Mouse (Mus musculus) MEL (cell line): ENCODE data around the gene Antxr1. TPM values are rescaled to one million over a fixed set of nuclear protein-coding genes. Genes with fewer than 3 reads are reported as not detected.

Experiments used
- DNase-seq: peaks from one replicate; pipeline ENCODE4 v3.0.0; 2011; ENCODE audit warnings: low read depth, low spot score
- H3K27ac ChIP-seq: 2 replicates; pipeline ENCODE4 v1.5.1; 2012; ENCODE audit warnings: low read depth, mild to moderate bottlenecking, control low read depth, low read length, moderate library complexity; ENCODE audit not compliant: control insufficient read depth
- H3K27me3 ChIP-seq, 2 experiments: fragments of 150-350 bp in 1 of 2; sonication (generic) in 1 of 2; 2 replicates each; pipeline ENCODE4 v1.6.1; 2012; ENCODE audit warnings: low read length in 2 of 2, mild to moderate bottlenecking in 2 of 2, improper control_type of control experiment in 1 of 2, moderate library complexity in 1 of 2; ENCODE audit not compliant: insufficient read depth in 2 of 2, control insufficient read depth in 1 of 2
- H3K36me3 ChIP-seq, 2 experiments: 2 replicates each; pipeline ENCODE4 v1.6.1; 2012 to 2014; ENCODE audit warnings: low read length in 2 of 2, improper control_type of control experiment in 1 of 2, inconsistent platforms in 1 of 2, mild to moderate bottlenecking in 1 of 2; ENCODE audit not compliant: insufficient read depth in 2 of 2, control insufficient read depth in 1 of 2
- H3K4me1 ChIP-seq, 2 experiments: fragments of 150-350 bp in 1 of 2; sonication (generic) in 1 of 2; 2 replicates each; pipeline ENCODE4 v1.6.1; 2012; ENCODE audit warnings: low read length in 2 of 2, improper control_type of control experiment in 1 of 2, mild to moderate bottlenecking in 1 of 2; ENCODE audit not compliant: insufficient read depth in 2 of 2, control insufficient read depth in 1 of 2
- H3K4me3 ChIP-seq, 2 experiments: fragments of 150-350 bp in 1 of 2; sonication (generic) in 1 of 2; 2 replicates each; pipeline ENCODE4 v1.5.1; 2012; ENCODE audit warnings: low read depth in 2 of 2, low read length in 2 of 2, mild to moderate bottlenecking in 2 of 2, moderate library complexity in 2 of 2, control low read depth in 1 of 2, improper control_type of control experiment in 1 of 2; ENCODE audit not compliant: control insufficient read depth in 1 of 2, insufficient read depth in 1 of 2
- H3K79me2 ChIP-seq: 2 replicates; pipeline ENCODE4 v1.6.1; 2012; ENCODE audit warnings: mild to moderate bottlenecking, low read length, moderate library complexity; ENCODE audit not compliant: control insufficient read depth, poor library complexity, insufficient read depth
- H3K9ac ChIP-seq: 2 replicates; pipeline ENCODE4 v1.6.1; 2012; ENCODE audit warnings: low read depth, mild to moderate bottlenecking, control low read depth, low read length, moderate library complexity; ENCODE audit not compliant: control insufficient read depth, poor library complexity, severe bottlenecking
- H3K9me3 ChIP-seq: fragments of 150-350 bp; sonication (generic); replicated peaks from 2 replicates; pipeline ENCODE4 v1.6.1; 2012; ENCODE audit warnings: mild to moderate bottlenecking, low read length, improper control_type of control experiment, moderate library complexity; ENCODE audit not compliant: insufficient read depth
- CHD1 ChIP-seq: IDR thresholded peaks from 2 replicates; pipeline ENCODE4 v1.6.1; 2012; ENCODE audit warnings: low read depth, mild to moderate bottlenecking, inconsistent platforms, low read length, improper control_type of control experiment
- CHD2 ChIP-seq: IDR thresholded peaks from 2 replicates; pipeline ENCODE4 v1.6.1; 2011; ENCODE audit warnings: low read length, improper control_type of control experiment
- E2F4 ChIP-seq: IDR thresholded peaks from 2 replicates; pipeline ENCODE4 v1.6.1; 2011; ENCODE audit warnings: low read depth, low read length, improper control_type of control experiment, borderline replicate concordance
- EP300 ChIP-seq, 2 experiments: IDR thresholded peaks; 2 replicates each; pipeline ENCODE4 v1.6.1; 2011; ENCODE audit warnings: improper control_type of control experiment in 2 of 2, low read length in 2 of 2, low read depth in 1 of 2, mild to moderate bottlenecking in 1 of 2
- GABPA ChIP-seq: IDR thresholded peaks from 2 replicates; pipeline ENCODE4 v1.6.1; 2012; ENCODE audit warnings: low read depth, mild to moderate bottlenecking, inconsistent platforms, low read length, improper control_type of control experiment, moderate library complexity
- GATA1 ChIP-seq: IDR thresholded peaks from 2 replicates; pipeline ENCODE4 v1.6.1; 2011; ENCODE audit warnings: low read depth, low read length, improper control_type of control experiment
- KAT2A ChIP-seq: conservative IDR thresholded peaks from 2 replicates; pipeline ENCODE4 v1.6.1; 2012; ENCODE audit warnings: low read depth, low read length, improper control_type of control experiment, inconsistent platforms
- MAFK ChIP-seq: IDR thresholded peaks from 2 replicates; pipeline ENCODE4 v1.6.1; 2011; ENCODE audit warnings: low read depth, mild to moderate bottlenecking, low read length, improper control_type of control experiment, borderline replicate concordance
- MAX ChIP-seq: IDR thresholded peaks from 2 replicates; pipeline ENCODE4 v1.6.1; 2011; ENCODE audit warnings: low read length, improper control_type of control experiment
- MAZ ChIP-seq: IDR thresholded peaks from 2 replicates; pipeline ENCODE4 v1.6.1; 2012; ENCODE audit warnings: low read depth, mild to moderate bottlenecking, inconsistent platforms, low read length, improper control_type of control experiment
- MEF2A ChIP-seq: IDR thresholded peaks from 2 replicates; pipeline ENCODE4 v1.6.1; 2014; ENCODE audit warnings: low read depth, mild to moderate bottlenecking, inconsistent platforms, low read length, improper control_type of control experiment; ENCODE audit not compliant: poor library complexity, insufficient replicate concordance, severe bottlenecking; ENCODE audit errors: extremely low read depth
- NELFE ChIP-seq: IDR thresholded peaks from 2 replicates; pipeline ENCODE4 v1.6.1; 2011; ENCODE audit warnings: low read depth, low read length, improper control_type of control experiment
- NRF1 ChIP-seq: IDR thresholded peaks from 2 replicates; pipeline ENCODE4 v1.6.1; 2014; ENCODE audit warnings: low read depth, mild to moderate bottlenecking, inconsistent platforms, low read length, improper control_type of control experiment, moderate library complexity; ENCODE audit not compliant: poor library complexity, insufficient read depth, severe bottlenecking
- POLR2AphosphoS2 ChIP-seq: IDR thresholded peaks from 2 replicates; pipeline ENCODE4 v1.6.1; 2011; ENCODE audit warnings: low read length, improper control_type of control experiment
- RAD21 ChIP-seq: IDR thresholded peaks from 2 replicates; pipeline ENCODE4 v1.6.1; 2011; ENCODE audit warnings: mild to moderate bottlenecking, low read depth, low read length, improper control_type of control experiment
- RCOR1 ChIP-seq: IDR thresholded peaks from 2 replicates; pipeline ENCODE4 v1.6.1; 2012; ENCODE audit warnings: low read depth, mild to moderate bottlenecking, inconsistent platforms, low read length, improper control_type of control experiment
- SIN3A ChIP-seq: IDR thresholded peaks from 2 replicates; pipeline ENCODE4 v1.6.1; 2012; ENCODE audit warnings: low read length, improper control_type of control experiment, inconsistent platforms
- SMC3 ChIP-seq: IDR thresholded peaks from 2 replicates; pipeline ENCODE4 v1.6.1; 2011; ENCODE audit warnings: low read depth, low read length, improper control_type of control experiment
- TCF12 ChIP-seq: IDR thresholded peaks from 2 replicates; pipeline ENCODE4 v1.6.1; 2014; ENCODE audit warnings: low read depth, mild to moderate bottlenecking, inconsistent platforms, low read length, improper control_type of control experiment, moderate library complexity
- USF1 ChIP-seq: IDR thresholded peaks from 2 replicates; pipeline ENCODE4 v1.6.1; 2014; ENCODE audit warnings: low read depth, mild to moderate bottlenecking, inconsistent platforms, low read length, improper control_type of control experiment, moderate library complexity
- ZC3H11A ChIP-seq: IDR thresholded peaks from 2 replicates; pipeline ENCODE4 v1.6.1; 2012; ENCODE audit warnings: low read depth, mild to moderate bottlenecking, inconsistent platforms, low read length, improper control_type of control experiment
- ZKSCAN1 ChIP-seq: IDR thresholded peaks from 2 replicates; pipeline ENCODE4 v1.6.1; 2012; ENCODE audit warnings: low read depth, mild to moderate bottlenecking, inconsistent platforms, low read length, improper control_type of control experiment, moderate library complexity
- ZMIZ1 ChIP-seq: IDR thresholded peaks from 2 replicates; pipeline ENCODE4 v1.6.1; 2012; ENCODE audit warnings: low read depth, mild to moderate bottlenecking, inconsistent platforms, low read length, improper control_type of control experiment, moderate library complexity
- ZNF384 ChIP-seq: IDR thresholded peaks from 2 replicates; pipeline ENCODE4 v1.6.1; 2012; ENCODE audit warnings: low read depth, mild to moderate bottlenecking, inconsistent platforms, low read length, improper control_type of control experiment
- polyA plus RNA-seq, 2 experiments: library from polyadenylated mRNA; stranded (reverse) in 1 of 2; unstranded in 1 of 2; fragments of >175 nt in 1 of 2; fragments of >200 nt in 1 of 2; gene quantifications; 2 replicates each; pipeline versions ENCODE4 v1.2.1 to v1.2.4; 2012; ENCODE audit warnings: low replicate concordance in 2 of 2, low read depth in 1 of 2; ENCODE audit not compliant: insufficient read length in 2 of 2, insufficient read depth in 1 of 2, missing spikeins in 1 of 2
- total RNA-seq: library from RNA; depleted of rRNA; stranded (reverse); fragments of 300-350 nt; gene quantifications from 2 replicates; pipeline ENCODE4 v1.2.3, GENCODE M21; 2012

Gene Antxr1
- total and polyA plus RNA-seq, 3 experiments, result 0.10 TPM; not detected in 2

DNA sequence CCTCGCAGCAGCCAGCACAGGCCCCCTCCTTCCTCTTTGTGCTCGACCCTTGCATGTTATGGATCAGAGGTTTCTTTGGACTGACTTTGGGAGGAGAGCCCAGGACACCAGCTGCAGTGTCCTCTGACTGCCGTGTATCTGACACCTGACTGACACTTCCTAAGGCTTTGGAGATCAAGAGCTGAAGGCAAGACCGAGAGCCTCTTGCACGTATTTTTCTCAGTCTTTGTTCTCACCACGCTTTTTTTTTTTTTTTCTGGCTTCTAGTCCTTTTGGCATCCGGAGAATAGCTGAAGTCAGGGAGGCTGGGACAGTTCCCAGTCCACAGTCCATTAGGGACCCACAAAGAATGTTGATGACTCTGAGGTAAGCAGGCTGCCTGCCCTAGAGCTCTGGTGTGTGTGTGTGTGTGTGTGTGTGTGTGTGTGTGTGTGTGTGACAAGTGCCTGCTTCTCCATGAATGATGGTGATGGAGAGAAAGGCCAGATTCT lies 233.2 kb downstream of the Antxr1 start:
- Histone ChIP-seq H3K9ac (no peak overlapping the region), H3K4me1 (no peaks in the 10 kb centered on the region), H3K4me3 (no peak overlapping the region)

DNA sequence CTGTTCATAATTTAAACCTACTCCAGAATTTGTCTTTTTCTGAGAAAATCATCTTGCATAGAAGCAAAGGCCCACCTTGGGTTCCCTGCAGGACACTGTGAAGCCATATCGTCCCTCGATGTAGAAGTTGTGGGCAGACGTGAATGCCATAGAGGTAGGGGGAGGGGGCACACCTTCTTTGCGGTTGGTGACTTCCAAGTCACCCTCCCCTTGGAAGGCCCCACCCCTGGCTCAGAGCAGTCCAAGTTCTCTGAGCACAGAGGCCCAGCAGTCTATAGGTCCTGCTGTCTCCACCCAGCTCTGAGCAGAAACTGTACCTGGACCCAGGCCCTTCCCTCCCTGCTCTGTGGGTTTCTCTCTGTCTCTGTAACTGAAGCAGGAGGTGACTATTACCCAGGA lies 233.7 kb downstream of the Antxr1 start:
- no peak for TF ChIP-seq RCOR1
- peak; percentile 48; the same call in 1 of the 2 replicates for TF ChIP-seq MAZ
- no peak for TF ChIP-seq GABPA
- TF ChIP-seq ZKSCAN1, result no peak
- TF ChIP-seq CHD2, result no peak
- no peak for TF ChIP-seq EP300 (IDR thresholded peaks at IDR 0.05; ENCODE audit: low read depth in 1 of 2, low read length in 2 of 2)
- no peak for TF ChIP-seq TCF12
- no peak for TF ChIP-seq SMC3
- H3K9me3 ChIP-seq, result no peaks in the 10 kb centered on the region
- H3K4me3 ChIP-seq, result no peak overlapping the region
- H3K27ac ChIP-seq, result no peak overlapping the region
- DNase-seq, result no peak
- H3K27me3 ChIP-seq, result peaks cover 0 to 3% of the 10 kb centered on the region in 2 experiments; a peak in 3 of 4 replicates
- no peaks in the 10 kb centered on the region for H3K36me3 ChIP-seq
- no peaks in the 10 kb centered on the region; the same call in 1 of the 2 replicates for H3K79me2 ChIP-seq
- no peaks in the 10 kb centered on the region for H3K4me1 ChIP-seq
- no peak overlapping the region for H3K9ac ChIP-seq

More for the DNA sequence above, 233.2 kb downstream of the Antxr1 start:
- Histone ChIP-seq H3K27ac (no peak overlapping the region), H3K27me3 (peaks cover 0 to 3% of the 10 kb centered on the region in 2 experiments; a peak in 3 of 4 replicates), H3K9me3 (no peaks in the 10 kb centered on the region), H3K36me3 (no peaks in the 10 kb centered on the region), H3K79me2 (no peaks in the 10 kb centered on the region; the same call in 1 of the 2 replicates)
- DNase-seq, result no peak
- TF ChIP-seq RAD21 (no peak), CHD1 (no peak), NRF1 (no peak), NELFE (no peak), CHD2 (no peak), ZNF384 (no peak), USF1 (no peak), MEF2A (no peak), ZC3H11A (no peak), EP300 (IDR thresholded peaks at IDR 0.05; ENCODE audit: low read depth in 1 of 2, low read length in 2 of 2) (no peak), POLR2AphosphoS2 (no peak), GABPA (no peak), KAT2A (no peak), MAFK (no peak), ZMIZ1 (no peak), SIN3A (no peak), E2F4 (no peak), MAX (no peak), GATA1 (no peak), TCF12 (no peak)
